Mouse (Mus musculus): ENCODE measurements around the gene Gabbr1. TPM values are rescaled to one million over a fixed set of nuclear protein-coding genes. Genes with fewer than 3 reads are reported as not detected.

Gabbr1 gene
- total RNA-seq, 2 experiments from 2014 or later = 8.0 to 8.1 TPM

DNA sequence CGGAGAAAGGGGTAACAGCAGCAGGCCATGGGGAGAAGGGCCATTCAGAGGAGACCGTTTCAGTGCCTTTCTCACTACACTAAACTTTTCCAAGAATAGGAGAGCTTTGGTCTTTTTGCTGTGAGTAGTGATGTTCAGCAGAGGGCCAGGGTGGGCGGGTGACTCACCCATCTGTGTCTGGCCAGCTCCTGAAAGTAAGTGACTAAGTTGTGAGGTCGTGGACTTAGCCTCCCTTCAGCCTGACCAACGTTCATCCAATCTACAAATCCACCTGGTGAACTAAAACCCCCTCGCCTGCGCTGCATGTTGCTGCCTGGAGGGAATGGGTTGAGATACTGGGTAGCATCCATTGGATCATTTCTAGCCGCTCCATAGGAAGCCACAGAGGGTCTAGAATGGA is 24.4 kb downstream of the Gabbr1 start:
- intact Hi-C loops (cut with DNase I) = no loop called here
- no peak for DNase-seq

DNA sequence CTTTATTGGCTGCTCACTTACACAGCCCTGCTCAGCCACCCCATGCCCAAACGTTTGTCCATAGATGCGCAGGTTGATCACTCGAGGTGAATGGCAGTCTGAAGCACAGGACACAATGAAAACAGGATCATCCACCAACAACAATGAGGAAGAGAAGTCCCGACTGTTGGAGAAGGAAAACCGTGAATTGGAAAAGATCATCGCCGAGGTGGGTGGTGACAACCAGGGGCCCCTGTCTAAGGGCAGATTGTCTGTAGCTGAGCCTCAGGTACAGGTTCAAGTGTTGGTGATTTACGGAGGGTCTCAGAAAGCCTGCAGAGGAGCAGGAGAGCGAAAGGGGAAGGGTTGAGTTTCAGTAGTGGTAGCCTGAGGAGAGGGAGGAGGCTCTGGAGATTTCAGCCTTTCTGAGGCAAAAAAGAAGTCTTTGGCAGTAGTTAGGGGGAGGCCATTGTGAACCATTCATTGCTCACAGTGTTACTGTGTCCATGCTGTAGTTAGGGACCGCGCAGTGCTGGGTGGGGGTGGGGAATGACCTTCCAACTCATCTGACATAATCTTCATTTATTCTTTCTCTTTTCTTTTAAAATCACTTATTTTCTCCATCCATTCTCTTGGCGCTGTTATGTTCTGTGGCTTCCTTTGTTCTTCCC is 26.4 kb downstream of the Gabbr1 start:
- intact Hi-C loops (cut with DNase I) = no loop called here

DNA sequence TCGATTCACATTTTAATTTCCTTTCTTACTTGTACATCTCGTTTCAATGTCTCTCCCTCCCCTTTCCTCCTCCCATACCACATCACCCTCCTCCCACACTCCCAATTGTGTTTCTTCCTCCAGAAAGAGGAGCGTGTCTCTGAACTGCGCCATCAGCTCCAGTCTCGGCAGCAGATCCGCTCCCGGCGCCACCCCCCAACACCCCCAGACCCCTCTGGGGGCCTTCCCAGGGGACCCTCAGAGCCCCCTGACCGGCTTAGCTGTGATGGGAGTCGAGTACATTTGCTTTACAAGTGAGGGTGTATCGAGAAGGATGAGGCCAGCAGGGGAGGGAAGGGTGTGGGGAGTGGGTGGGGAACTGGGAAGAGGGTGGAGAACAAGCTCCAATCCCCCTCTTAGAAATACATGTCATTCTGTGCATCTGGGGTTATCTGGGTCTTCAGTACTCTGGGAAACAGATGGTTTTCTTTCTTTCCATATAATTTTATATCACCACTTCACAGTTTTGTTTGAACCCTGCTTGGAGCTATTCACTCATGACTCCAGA is 27.0 kb downstream of the Gabbr1 start:
- intact Hi-C loops (cut with DNase I) = no loop called here
- DNase-seq = no peak

More for the DNA sequence above, 26.4 kb downstream of the Gabbr1 start:
- no peak for DNase-seq

DNA sequence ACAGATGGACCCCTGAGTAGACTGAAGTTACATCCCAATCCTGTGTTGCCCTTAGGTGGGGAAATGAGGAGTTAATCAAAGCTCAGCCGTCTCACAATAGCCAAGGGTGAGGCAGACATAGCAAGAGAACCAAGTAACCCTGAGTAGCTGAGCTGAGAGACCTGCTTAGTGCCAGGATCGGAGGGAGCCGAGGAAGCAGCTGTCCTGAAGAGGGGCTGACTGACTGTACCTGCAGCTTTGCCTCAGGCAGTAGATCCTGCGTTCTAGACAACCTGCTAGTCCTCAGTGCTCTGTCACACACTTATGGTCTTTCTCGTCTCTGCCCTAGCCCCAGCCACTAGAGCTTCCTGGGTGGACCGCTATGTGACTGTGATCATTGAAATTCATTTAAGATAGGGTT is 29.4 kb downstream of the Gabbr1 start:
- DNase-seq = no peak
- intact Hi-C loops (cut with DNase I) = no loop called here

DNA sequence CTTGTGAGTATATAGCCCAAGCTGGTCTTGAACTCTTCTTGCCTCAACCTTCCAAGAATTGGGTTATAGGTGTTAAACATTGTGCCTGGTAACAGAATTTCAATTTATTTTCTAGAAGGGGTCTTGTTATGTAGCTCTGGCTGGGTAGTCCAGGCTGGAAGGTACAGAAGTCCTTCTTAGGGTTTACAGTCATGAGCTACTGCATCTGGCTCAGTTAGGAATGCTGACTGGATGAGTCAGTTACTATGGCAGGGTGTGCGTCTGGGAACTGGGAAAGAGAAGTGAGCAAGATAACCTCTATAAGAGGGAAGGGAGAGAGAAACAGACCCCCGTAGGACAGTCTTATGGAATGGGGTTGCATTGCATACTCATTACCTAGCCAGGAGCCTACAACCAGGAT is 30.0 kb downstream of the Gabbr1 start:
- DNase-seq = no peak
- intact Hi-C loops (cut with DNase I) = no loop called here

DNA sequence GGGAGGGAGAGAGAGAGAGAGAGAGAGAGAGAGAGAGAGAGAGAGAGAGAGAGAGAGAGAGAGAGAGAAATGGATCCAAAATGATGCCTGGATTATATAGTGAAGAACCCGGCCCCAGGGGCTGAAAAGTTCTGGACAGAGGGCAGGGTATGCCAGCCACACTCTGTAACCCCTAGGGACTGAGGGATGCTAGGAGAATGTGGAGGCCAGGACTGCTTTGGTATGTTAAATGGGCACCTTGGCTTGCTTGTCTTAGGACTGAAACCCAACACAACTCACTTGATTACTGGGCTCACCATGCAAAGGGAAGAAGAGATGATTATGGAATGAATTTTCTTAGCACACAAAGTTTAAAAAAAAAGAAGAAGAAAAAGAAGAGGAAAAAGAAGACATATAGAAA is 32.4 kb downstream of the Gabbr1 start:
- no peak for DNase-seq
- intact Hi-C loops (cut with DNase I) = no loop called here

DNA sequence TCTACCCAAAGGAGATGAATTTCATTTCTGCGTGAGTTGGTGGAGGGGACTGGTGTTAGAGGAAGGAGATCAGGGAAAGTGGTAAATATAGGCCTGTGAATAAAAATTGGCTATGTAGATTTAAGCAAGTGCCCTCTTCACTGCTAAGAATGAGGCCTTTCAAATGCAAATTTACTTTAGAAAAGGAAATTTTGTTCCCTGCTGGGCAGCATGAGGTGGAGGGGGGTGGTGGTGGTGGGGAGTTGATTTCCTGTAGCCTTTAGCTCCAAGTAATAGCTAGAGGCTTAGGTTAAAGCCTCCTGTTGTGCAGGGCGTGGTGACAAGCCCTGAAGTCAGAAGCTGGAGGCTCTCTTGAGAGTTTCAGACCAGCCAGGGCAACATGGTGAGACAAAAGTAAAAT is 33.2 kb downstream of the Gabbr1 start:
- DNase-seq = no peak
- intact Hi-C loops (cut with DNase I) = no loop called here

DNA sequence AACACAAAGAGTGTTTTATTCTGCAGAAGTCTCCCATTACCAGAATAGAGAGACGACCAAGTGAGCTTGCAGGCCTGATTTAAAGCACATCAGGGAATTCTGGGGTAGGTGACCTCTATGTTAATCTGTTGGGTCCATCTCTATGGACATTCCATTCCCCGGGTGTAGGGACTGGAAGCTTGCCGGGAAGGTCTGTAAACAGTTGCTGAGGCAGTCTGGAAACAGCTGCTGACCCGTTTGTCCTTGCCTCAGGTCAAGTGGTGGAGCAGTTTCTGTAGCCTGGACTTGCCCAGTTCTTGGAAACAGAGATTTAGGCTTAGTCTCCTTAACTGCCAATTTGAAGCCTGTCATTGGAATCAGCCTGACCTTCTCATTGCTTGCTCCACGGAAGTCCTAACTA is 34.4 kb downstream of the Gabbr1 start:
- intact Hi-C loops (cut with DNase I) = no loop called here
- DNase-seq = peak in 1 of 2 experiments; percentile 31

DNA sequence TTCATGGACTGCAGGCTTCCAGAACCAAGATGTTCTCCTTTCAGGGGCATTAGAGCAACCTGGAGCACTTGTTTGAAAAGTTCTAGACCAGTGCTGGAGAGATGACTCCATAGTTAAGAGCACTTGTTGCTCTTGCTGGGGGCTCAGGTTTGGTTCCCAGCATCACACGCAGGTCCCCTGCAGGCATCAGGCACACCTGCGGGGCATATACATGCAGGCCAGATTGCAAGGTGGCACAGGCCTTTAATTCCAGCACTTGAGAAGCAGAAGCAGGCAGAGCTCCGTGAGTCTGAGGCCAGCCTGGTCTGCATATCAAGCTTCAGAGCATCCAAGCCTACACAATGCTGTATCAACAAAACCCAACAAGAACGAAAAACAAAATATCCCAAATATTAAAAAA is 35.9 kb downstream of the Gabbr1 start:
- DNase-seq = no peak
- intact Hi-C loops (cut with DNase I) = no loop called here

DNA sequence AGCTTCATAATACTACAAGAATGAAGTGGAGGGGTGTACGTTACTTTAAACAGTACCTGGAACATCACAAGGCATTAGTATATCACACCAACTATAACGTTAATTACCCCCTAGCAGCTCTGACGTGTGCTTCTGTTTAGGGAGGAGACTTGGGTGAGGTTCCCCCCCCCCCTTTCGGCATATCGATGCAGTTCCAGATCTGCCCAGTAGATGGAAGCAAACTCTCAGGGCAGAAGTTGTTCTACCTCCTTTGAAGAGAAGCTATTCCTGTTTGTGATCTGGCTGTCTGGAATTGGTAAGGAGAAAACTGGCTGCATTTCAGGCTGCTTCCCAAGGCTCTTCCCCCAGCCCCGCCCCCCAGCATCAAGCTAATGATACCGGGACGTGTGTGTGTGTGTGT is 37.6 kb downstream of the Gabbr1 start:
- peak in 1 of 2 experiments; percentile 30 for DNase-seq
- intact Hi-C loops (cut with DNase I) = loop anchor here (1.0 kb wide), 1 partner anchor 121 kb away; no protein-coding TSS in a partner anchor

DNA sequence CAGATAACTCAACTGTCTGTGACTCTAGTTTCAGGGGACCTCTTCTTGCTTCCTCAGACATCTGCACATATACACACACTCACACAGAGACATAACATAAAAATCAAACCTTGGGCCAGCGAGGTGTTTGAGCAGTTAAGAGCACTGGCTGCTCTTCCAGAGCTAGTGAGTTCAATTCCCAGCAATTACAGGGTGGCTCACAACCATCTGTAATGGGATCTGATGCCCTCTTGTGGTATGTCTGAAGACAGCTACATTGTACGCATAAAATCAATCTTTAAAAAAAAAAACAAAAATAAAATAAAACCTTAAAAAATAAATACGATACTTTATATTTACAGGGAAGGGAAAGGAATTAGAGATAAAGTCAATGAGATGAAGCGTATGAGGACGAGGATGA is 38.9 kb downstream of the Gabbr1 start:
- DNase-seq = no peak
- intact Hi-C loops (cut with DNase I) = no loop called here

DNA sequence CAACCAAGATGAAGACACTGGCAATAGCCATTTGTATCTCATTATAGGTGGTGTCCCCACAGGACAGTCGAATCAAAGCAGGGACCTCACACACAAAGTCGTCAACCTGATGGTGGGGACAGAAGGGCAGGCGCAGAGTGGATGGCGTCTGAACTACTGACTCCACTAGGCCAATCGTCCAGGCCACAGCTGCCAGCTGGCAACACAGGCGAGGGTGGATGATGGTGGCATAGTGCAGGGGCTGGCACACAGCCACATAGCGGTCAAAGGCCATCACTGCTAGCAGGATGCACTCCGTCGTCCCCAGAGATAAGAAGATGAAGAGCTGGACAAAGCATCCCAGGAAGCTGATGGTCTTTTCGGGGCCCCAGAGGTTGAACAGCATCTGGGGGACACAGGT is 39.8 kb downstream of the Gabbr1 start:
- intact Hi-C loops (cut with DNase I) = no loop called here
- no peak for DNase-seq

DNA sequence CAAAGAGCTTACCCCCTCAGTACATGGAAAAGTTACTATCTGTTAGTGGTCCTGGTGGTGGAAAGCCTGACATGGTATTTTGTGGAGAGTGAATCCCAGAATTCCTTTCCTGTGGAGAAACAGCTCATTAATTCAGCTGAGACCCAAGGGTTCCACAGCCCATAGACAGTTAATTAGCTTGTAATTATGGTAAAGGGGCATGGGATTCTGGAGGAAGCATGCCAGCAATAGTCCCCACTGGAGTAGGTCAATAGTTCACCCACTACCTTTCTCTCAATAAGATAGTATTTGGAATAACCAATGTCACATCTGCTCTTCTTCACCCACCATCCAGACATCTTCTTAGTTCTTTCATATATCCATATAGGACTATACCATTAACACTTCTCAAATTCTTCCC is 42.6 kb downstream of the Gabbr1 start, which contains the start of gene Olfr90:
Gene Olfr90 (minus strand): TSS at position 101 of the 400 bp plus-strand sequence.
- no peak for DNase-seq
- intact Hi-C loops (cut with DNase I) = no loop called here

DNA sequence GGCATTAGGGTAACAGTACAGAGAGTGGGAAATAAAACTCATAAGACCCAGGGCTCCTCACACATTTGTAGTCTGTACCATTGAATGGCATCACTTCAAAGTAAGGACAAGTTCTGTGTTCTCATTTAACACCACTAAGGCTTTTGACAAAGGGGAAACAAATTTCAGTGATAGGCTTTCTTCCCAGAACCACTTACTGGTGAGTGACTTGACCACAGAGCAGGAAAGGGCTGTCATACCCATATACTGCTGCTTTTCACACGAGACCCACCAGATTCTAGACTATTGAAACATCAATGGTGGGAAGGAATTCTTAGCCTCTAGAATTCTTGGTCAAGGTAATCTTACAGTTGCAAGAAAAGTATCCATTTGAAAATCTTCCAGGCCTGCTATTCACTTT is 46.4 kb downstream of the Gabbr1 start:
- DNase-seq = no peak
- intact Hi-C loops (cut with DNase I) = no loop called here

DNA sequence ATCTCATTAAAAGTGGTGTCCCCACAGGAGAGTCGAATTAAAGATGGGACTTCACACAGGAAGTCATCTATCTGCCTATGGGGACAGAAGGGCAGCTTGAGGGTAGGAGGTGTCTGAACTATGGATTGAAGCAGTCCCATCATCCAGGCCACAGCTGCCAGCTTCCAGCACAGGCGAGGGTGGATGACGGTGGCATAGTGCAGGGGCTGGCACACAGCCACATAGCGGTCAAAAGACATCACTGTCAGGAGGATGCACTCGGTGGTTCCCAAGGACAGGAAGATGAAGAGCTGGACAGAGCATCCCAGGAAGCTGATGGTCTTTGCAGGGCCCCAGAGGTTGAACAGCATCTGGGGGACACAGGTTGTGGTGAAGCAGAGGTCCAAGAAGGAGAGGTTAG is 47.5 kb downstream of the Gabbr1 start:
- intact Hi-C loops (cut with DNase I) = no loop called here
- no peak for DNase-seq

DNA sequence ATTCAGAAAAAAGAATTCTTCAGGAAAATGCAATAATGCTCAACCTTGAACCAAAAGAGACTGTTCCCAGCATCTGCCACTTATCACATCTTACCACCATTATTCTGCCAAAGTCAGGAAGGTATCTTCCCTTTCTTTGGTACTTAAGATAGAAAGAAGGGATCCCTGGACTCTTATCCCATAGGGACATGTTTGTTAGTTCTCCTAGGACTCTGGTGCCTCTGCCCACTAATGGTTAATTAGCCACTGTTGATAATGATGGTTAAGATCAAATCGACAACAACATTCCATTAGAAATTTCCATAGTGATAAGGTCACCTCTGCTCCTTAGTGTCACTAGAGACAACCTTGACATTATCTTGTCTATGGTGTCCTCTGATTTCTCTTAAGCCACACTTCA is 52.4 kb downstream of the Gabbr1 start, which contains the start of gene Olfr91:
Gene Olfr91 (minus strand): TSS at position 101 of the 400 bp plus-strand sequence.
- intact Hi-C loops (cut with DNase I) = no loop called here
- no peak for DNase-seq

DNA sequence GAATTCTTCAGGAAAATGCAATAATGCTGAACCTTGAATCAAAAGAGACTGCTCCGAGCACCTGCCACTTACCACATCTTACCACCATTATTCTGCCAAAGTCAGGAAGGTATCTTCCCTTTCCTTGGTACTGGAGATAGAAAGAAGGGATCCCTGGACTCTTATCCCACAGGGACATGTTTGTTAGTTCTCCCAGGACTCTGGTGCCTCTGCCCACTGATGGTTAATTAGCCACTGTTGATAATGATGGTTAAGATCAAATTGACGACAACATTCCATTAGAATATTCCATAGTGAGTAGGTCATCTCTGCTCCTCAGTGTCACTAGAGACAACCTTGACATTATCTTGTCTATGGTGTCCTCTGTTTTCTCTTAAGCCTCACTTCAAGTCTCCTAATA is 74.2 kb downstream of the Gabbr1 start, which contains the start of gene Olfr92:
Gene Olfr92 (minus strand): TSS at position 101 of the 400 bp plus-strand sequence.
- intact Hi-C loops (cut with DNase I) = no loop called here
- no peak for DNase-seq

Other genes starting within 250 kb of the Gabbr1 start
- not detected for gene H2-M10.6, start 233.8 kb upstream of the Gabbr1 start, total RNA-seq (2021)
- 10 to 100 TPM; 17.1 to 18.8 TPM for gene Trim26, start 208.8 kb upstream of the Gabbr1 start, total RNA-seq (2021)
- not detected for gene Trim15, start 178.8 kb upstream of the Gabbr1 start, total RNA-seq (2021)
- not detected for gene Trim10, start 176.4 kb upstream of the Gabbr1 start, total RNA-seq (2021)
- not detected for gene Trim40, start 155.8 kb upstream of the Gabbr1 start, total RNA-seq (2021)
- not detected for gene Trim31, start 147.8 kb upstream of the Gabbr1 start, total RNA-seq (2021)
- gene Rnf39, start 103.0 kb upstream of the Gabbr1 start, total RNA-seq (2021) = not detected
- gene Ppp1r11, start 94.2 kb upstream of the Gabbr1 start, total RNA-seq (2021) = 10 to 100 TPM; 48.0 to 56.2 TPM
- 10 to 100 TPM; 16.1 to 17.7 TPM for gene Znrd1, start 87.4 kb upstream of the Gabbr1 start, total RNA-seq (2021)
- gene Znrd1as, start 87.4 kb upstream of the Gabbr1 start, total RNA-seq (2021) = 10 to 100 TPM; 16.1 to 17.2 TPM
- not detected for gene 2410137M14Rik, start 64.7 kb upstream of the Gabbr1 start, total RNA-seq (2021)
- gene H2-M5, start 56.4 kb upstream of the Gabbr1 start, total RNA-seq (2021) = under 1 TPM in 1 of 2 experiments, not detected in 1; 0.10 TPM
- gene Zfp57, start 44.8 kb upstream of the Gabbr1 start, total RNA-seq (2021) = under 1 TPM; 0.23 to 0.59 TPM
- gene Mog, start 22.6 kb upstream of the Gabbr1 start, total RNA-seq (2021) = not detected
- gene Olfr90, start 42.5 kb downstream of the Gabbr1 start, total RNA-seq (2021) = not detected
- not detected for gene Olfr91, start 52.3 kb downstream of the Gabbr1 start, total RNA-seq (2021)
- not detected for gene Olfr92, start 74.1 kb downstream of the Gabbr1 start, total RNA-seq (2021)
- not detected for gene Olfr93, start 115.5 kb downstream of the Gabbr1 start, total RNA-seq (2021)
- under 1 TPM in 1 of 2 experiments, not detected in 1; 0.28 TPM for gene Ubd, start 147.9 kb downstream of the Gabbr1 start, total RNA-seq (2021)
- gene Olfr94, start 155.0 kb downstream of the Gabbr1 start, total RNA-seq (2021) = not detected
- not detected for gene Olfr95, start 167.2 kb downstream of the Gabbr1 start, total RNA-seq (2021)
- gene Olfr96, start 174.2 kb downstream of the Gabbr1 start, total RNA-seq (2021) = not detected
- gene Olfr97, start 191.4 kb downstream of the Gabbr1 start, total RNA-seq (2021) = not detected
- not detected for gene Olfr98, start 217.8 kb downstream of the Gabbr1 start, total RNA-seq (2021)
- gene H2-M3, start 224.3 kb downstream of the Gabbr1 start, total RNA-seq (2021) = under 1 TPM; 0.81 to 0.94 TPM
- not detected for gene Olfr99, start 237.5 kb downstream of the Gabbr1 start, total RNA-seq (2021)